Mouse (Mus musculus) thymus, adult 2 months (tissue): Measurements from ENCODE around the gene Pltp.

Experiments used
- CTCF ChIP-seq: fragments of 200-500 bp; IDR thresholded peaks from 2 replicates; pipeline ENCODE4 v1.5.1; 2012; ENCODE audit warnings: mild to moderate bottlenecking, control low read depth, low read length, moderate library complexity, borderline replicate concordance; ENCODE audit not compliant: control insufficient read depth, poor library complexity, insufficient read depth; ENCODE audit errors: extremely low read depth
- POLR2A ChIP-seq: fragments of 200-500 bp; IDR thresholded peaks from 2 replicates; pipeline ENCODE4 v1.6.1; 2012; ENCODE audit warnings: mild to moderate bottlenecking, low read length, control low read depth, moderate library complexity; ENCODE audit not compliant: control insufficient read depth, poor library complexity, insufficient read depth; ENCODE audit errors: extremely low read depth

DNA sequence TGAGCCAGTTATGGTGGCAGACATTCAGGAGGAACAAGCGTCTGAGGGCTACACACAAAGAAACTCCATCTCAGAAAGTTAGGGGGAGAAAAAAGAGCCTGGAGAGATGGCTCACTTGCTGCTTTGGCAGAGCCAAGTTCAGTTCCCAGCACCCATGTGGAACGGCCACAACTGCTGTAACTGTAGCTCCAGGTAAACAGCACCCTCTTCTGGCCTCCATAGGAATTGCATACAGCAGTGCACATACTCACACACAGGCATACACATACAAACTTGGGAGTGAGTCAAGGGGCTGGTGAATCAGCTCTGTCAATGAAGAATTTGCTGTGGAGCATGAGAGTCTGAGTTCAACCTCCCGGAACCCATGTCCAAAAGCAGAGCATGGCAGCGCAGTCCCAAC lies 48.6 kb upstream of the Pltp start:
- no peak for TF ChIP-seq POLR2A
- TF ChIP-seq CTCF: no peak
